Mouse (Mus musculus) left cerebral cortex, adult 9 months (tissue): ENCODE results near the gene 1810037I17Rik.

Experiments
- DNase-seq, 2 experiments: peaks; one replicate each; pipeline ENCODE4 v3.0.0; 2022; ENCODE audit warnings: low spot score in 2 of 2

The 1810037I17Rik gene

GRCm38 (mm10) chr3:122924009-122924914, at the start of gene 1810037I17Rik:
Gene 1810037I17Rik (plus strand): TSS chr3:122924203.
- DNase-seq = peak; percentile 92 to 96

- DNase-seq = no peak
Observed at GRCm38 (mm10) chr3:122876870-122877269, 47.1 kb upstream of the 1810037I17Rik start.

- DNase-seq = no peak
Observed at GRCm38 (mm10) chr3:122877543-122877942, 46.5 kb upstream of the 1810037I17Rik start.

GRCm38 (mm10) chr3:122878705-122879315, 45.2 kb upstream of the 1810037I17Rik start:
- DNase-seq = no peak

GRCm38 (mm10) chr3:122887505-122888301, 36.3 kb upstream of the 1810037I17Rik start:
- DNase-seq = no peak

- no peak for DNase-seq
Observed at GRCm38 (mm10) chr3:122888371-122888819, 35.6 kb upstream of the 1810037I17Rik start.

- no peak for DNase-seq
Observed at GRCm38 (mm10) chr3:122894772-122895171, 29.2 kb upstream of the 1810037I17Rik start, which contains the start of gene Fabp2. Gene Fabp2 (plus strand): TSS chr3:122895072.

GRCm38 (mm10) chr3:122895189-122895731, 28.7 kb upstream of the 1810037I17Rik start:
- DNase-seq = no peak

GRCm38 (mm10) chr3:122898254-122898653, 25.7 kb upstream of the 1810037I17Rik start:
- DNase-seq = no peak

- peak in 1 of 2 experiments; percentile 47 for DNase-seq
Observed at GRCm38 (mm10) chr3:122903746-122904433, 20.1 kb upstream of the 1810037I17Rik start.

GRCm38 (mm10) chr3:122907841-122908240, 16.2 kb upstream of the 1810037I17Rik start:
- DNase-seq = no peak

GRCm38 (mm10) chr3:122915493-122915892, 8.5 kb upstream of the 1810037I17Rik start:
- DNase-seq = no peak

- no peak for DNase-seq
Observed at GRCm38 (mm10) chr3:122916191-122916680, 7.8 kb upstream of the 1810037I17Rik start.

- DNase-seq = no peak
Observed at GRCm38 (mm10) chr3:122918672-122919071, 5.3 kb upstream of the 1810037I17Rik start.

- no peak for DNase-seq
Observed at GRCm38 (mm10) chr3:122919260-122919659, 4.7 kb upstream of the 1810037I17Rik start, which contains the start of gene Gm10959. Gene Gm10959 (minus strand): TSS chr3:122919360.

- DNase-seq = no peak
Observed at GRCm38 (mm10) chr3:122920572-122921435, 3.2 kb upstream of the 1810037I17Rik start.

GRCm38 (mm10) chr3:122921676-122922527, 2.1 kb upstream of the 1810037I17Rik start:
- no peak for DNase-seq

- DNase-seq = no peak
Observed at GRCm38 (mm10) chr3:122923147-122923546, 856 bp upstream of the 1810037I17Rik start.

- peak in 1 of 2 experiments; percentile 62 for DNase-seq
Observed at GRCm38 (mm10) chr3:122929723-122930122, 5.7 kb downstream of the 1810037I17Rik start.
